Mouse (Mus musculus): ENCODE measurements around the gene Oas1g. TPM values are rescaled to one million over a fixed set of nuclear protein-coding genes. Genes with fewer than 3 reads are reported as not detected.
"Not testable (repeated sequence)": the region's sequence is repeated elsewhere in the genome, so short reads cannot be mapped to it uniquely, and the experiment has no call there.

The Oas1g gene
- polyA plus RNA-seq, 1 experiment from 2014 or later = 1.3 TPM

- H3K27me3 ChIP-seq (ENCODE audit: control insufficient read depth, insufficient read depth, low read length); H3K4me2 ChIP-seq (ENCODE audit: low read length); ATAC-seq (ENCODE audit: low FRiP score, low TSS enrichment); H3K36me3 ChIP-seq (ENCODE audit: control insufficient read depth, insufficient read depth, low read length); H3K4me1 ChIP-seq (ENCODE audit: control insufficient read depth, insufficient read depth, low read length); H3K27ac ChIP-seq (replicated peaks; ENCODE audit: low read depth, low read length); DNase-seq; H3K9me3 ChIP-seq (ENCODE audit: control insufficient read depth, low read length); H3K9ac ChIP-seq (replicated peaks; ENCODE audit: low read length); H3K4me3 ChIP-seq (replicated peaks; ENCODE audit: low read depth, low read length): not testable (repeated sequence)
- 95% methylated on average over 4 of the region's 4 CpGs for WGBS
These were observed 6.5 kb upstream of the Oas1g start for GRCm38 (mm10) chr5:120893866-120894265.

- Histone ChIP-seq H3K27me3 (ENCODE audit: control insufficient read depth, insufficient read depth, low read length) (no peaks in the 10 kb centered on the region), H3K27ac (replicated peaks; ENCODE audit: low read depth, low read length) (no peak overlapping the region), H3K4me2 (ENCODE audit: low read length) (no peak overlapping the region), H3K36me3 (ENCODE audit: control insufficient read depth, insufficient read depth, low read length) (no peaks in the 10 kb centered on the region), H3K9me3 (ENCODE audit: control insufficient read depth, low read length) (no peaks in the 10 kb centered on the region), H3K4me1 (ENCODE audit: control insufficient read depth, insufficient read depth, low read length) (no peaks in the 10 kb centered on the region), H3K4me3 (replicated peaks; ENCODE audit: low read depth, low read length) (no peak overlapping the region), H3K9ac (replicated peaks; ENCODE audit: low read length) (no peak overlapping the region)
- 69% methylated on average over 2 of the region's 2 CpGs for WGBS
- DNase-seq = no peak
- no peak for ATAC-seq (ENCODE audit: low FRiP score, low TSS enrichment)
These were observed 4.8 kb upstream of the Oas1g start for GRCm38 (mm10) chr5:120892243-120892660.

- H3K4me3 ChIP-seq (replicated peaks; ENCODE audit: low read depth, low read length); H3K9ac ChIP-seq (replicated peaks; ENCODE audit: low read length); DNase-seq; H3K27me3 ChIP-seq (ENCODE audit: control insufficient read depth, insufficient read depth, low read length); H3K4me2 ChIP-seq (ENCODE audit: low read length); H3K4me1 ChIP-seq (ENCODE audit: control insufficient read depth, insufficient read depth, low read length); H3K36me3 ChIP-seq (ENCODE audit: control insufficient read depth, insufficient read depth, low read length); H3K27ac ChIP-seq (replicated peaks; ENCODE audit: low read depth, low read length); ATAC-seq (ENCODE audit: low FRiP score, low TSS enrichment); H3K9me3 ChIP-seq (ENCODE audit: control insufficient read depth, low read length): not testable (repeated sequence)
- WGBS = 88% methylated on average over 2 of the region's 2 CpGs
These were observed 4.3 kb upstream of the Oas1g start for GRCm38 (mm10) chr5:120891566-120892242.

- no peak overlapping the region for H3K4me3 ChIP-seq (replicated peaks; ENCODE audit: low read depth, low read length)
- DNase-seq (no peak), ATAC-seq (ENCODE audit: low FRiP score, low TSS enrichment) (no peak)
- H3K9me3 ChIP-seq (ENCODE audit: control insufficient read depth, low read length) = no peaks in the 10 kb centered on the region
- 41% methylated on average over 3 of the region's 3 CpGs for WGBS
- H3K27me3 ChIP-seq (ENCODE audit: control insufficient read depth, insufficient read depth, low read length) = no peaks in the 10 kb centered on the region
- no peaks in the 10 kb centered on the region for H3K4me1 ChIP-seq (ENCODE audit: control insufficient read depth, insufficient read depth, low read length)
- H3K9ac ChIP-seq (replicated peaks; ENCODE audit: low read length) = no peak overlapping the region
- no peak overlapping the region for H3K27ac ChIP-seq (replicated peaks; ENCODE audit: low read depth, low read length)
- no peak overlapping the region for H3K4me2 ChIP-seq (ENCODE audit: low read length)
- H3K36me3 ChIP-seq (ENCODE audit: control insufficient read depth, insufficient read depth, low read length) = no peaks in the 10 kb centered on the region
These were observed 3.6 kb upstream of the Oas1g start for GRCm38 (mm10) chr5:120890991-120891390.

- ATAC-seq (ENCODE audit: low FRiP score, low TSS enrichment) (no peak), DNase-seq (no peak)
- 82% methylated on average over 2 of the region's 2 CpGs for WGBS
These were observed 2.6 kb upstream of the Oas1g start for GRCm38 (mm10) chr5:120890026-120890425.

GRCm38 (mm10) chr5:120888294-120888815 is 942 bp upstream of the Oas1g start:
- H3K27ac ChIP-seq (replicated peaks; ENCODE audit: low read depth, low read length); H3K4me2 ChIP-seq (ENCODE audit: low read length); H3K9ac ChIP-seq (replicated peaks; ENCODE audit: low read length); ATAC-seq (ENCODE audit: low FRiP score, low TSS enrichment); H3K9me3 ChIP-seq (ENCODE audit: control insufficient read depth, low read length); H3K36me3 ChIP-seq (ENCODE audit: control insufficient read depth, insufficient read depth, low read length); H3K27me3 ChIP-seq (ENCODE audit: control insufficient read depth, insufficient read depth, low read length); H3K4me1 ChIP-seq (ENCODE audit: control insufficient read depth, insufficient read depth, low read length); H3K4me3 ChIP-seq (replicated peaks; ENCODE audit: low read depth, low read length); DNase-seq: not testable (repeated sequence)
- WGBS = 46% methylated on average over 4 of the region's 4 CpGs

More at GRCm38 (mm10) chr5:120890026-120890425, 2.6 kb upstream of the Oas1g start:
- no peak overlapping the region for H3K4me3 ChIP-seq (replicated peaks; ENCODE audit: low read depth, low read length)
- no peaks in the 10 kb centered on the region for H3K27me3 ChIP-seq (ENCODE audit: control insufficient read depth, insufficient read depth, low read length)
- H3K4me2 ChIP-seq (ENCODE audit: low read length) = no peak overlapping the region
- no peaks in the 10 kb centered on the region for H3K36me3 ChIP-seq (ENCODE audit: control insufficient read depth, insufficient read depth, low read length)
- H3K27ac ChIP-seq (replicated peaks; ENCODE audit: low read depth, low read length) = no peak overlapping the region
- no peaks in the 10 kb centered on the region for H3K9me3 ChIP-seq (ENCODE audit: control insufficient read depth, low read length)
- H3K9ac ChIP-seq (replicated peaks; ENCODE audit: low read length) = no peak overlapping the region
- H3K4me1 ChIP-seq (ENCODE audit: control insufficient read depth, insufficient read depth, low read length) = no peaks in the 10 kb centered on the region

GRCm38 (mm10) chr5:120887831-120888230 is 418 bp upstream of the Oas1g start:
- no peak overlapping the region for H3K4me2 ChIP-seq (ENCODE audit: low read length)
- H3K27ac ChIP-seq (replicated peaks; ENCODE audit: low read depth, low read length) = no peak overlapping the region
- no peaks in the 10 kb centered on the region for H3K36me3 ChIP-seq (ENCODE audit: control insufficient read depth, insufficient read depth, low read length)
- no peak overlapping the region for H3K9ac ChIP-seq (replicated peaks; ENCODE audit: low read length)
- H3K4me1 ChIP-seq (ENCODE audit: control insufficient read depth, insufficient read depth, low read length) = no peaks in the 10 kb centered on the region
- H3K9me3 ChIP-seq (ENCODE audit: control insufficient read depth, low read length) = no peaks in the 10 kb centered on the region
- ATAC-seq (ENCODE audit: low FRiP score, low TSS enrichment) = no peak
- no peaks in the 10 kb centered on the region for H3K27me3 ChIP-seq (ENCODE audit: control insufficient read depth, insufficient read depth, low read length)
- no peak for DNase-seq
- no peak overlapping the region for H3K4me3 ChIP-seq (replicated peaks; ENCODE audit: low read depth, low read length)
- 62% methylated on average over 6 of the region's 6 CpGs for WGBS

GRCm38 (mm10) chr5:120881681-120882080 is 5.7 kb downstream of the Oas1g start:
- H3K4me1 ChIP-seq (ENCODE audit: control insufficient read depth, insufficient read depth, low read length); H3K27me3 ChIP-seq (ENCODE audit: control insufficient read depth, insufficient read depth, low read length); H3K9me3 ChIP-seq (ENCODE audit: control insufficient read depth, low read length); H3K4me2 ChIP-seq (ENCODE audit: low read length); H3K36me3 ChIP-seq (ENCODE audit: control insufficient read depth, insufficient read depth, low read length); ATAC-seq (ENCODE audit: low FRiP score, low TSS enrichment); DNase-seq; H3K4me3 ChIP-seq (replicated peaks; ENCODE audit: low read depth, low read length); H3K27ac ChIP-seq (replicated peaks; ENCODE audit: low read depth, low read length); H3K9ac ChIP-seq (replicated peaks; ENCODE audit: low read length): not testable (repeated sequence)
- 93% methylated on average over 6 of the region's 6 CpGs for WGBS

GRCm38 (mm10) chr5:120878803-120879202 is 8.6 kb downstream of the Oas1g start:
- not testable (repeated sequence) for H3K4me1 ChIP-seq (ENCODE audit: control insufficient read depth, insufficient read depth, low read length); H3K36me3 ChIP-seq (ENCODE audit: control insufficient read depth, insufficient read depth, low read length); ATAC-seq (ENCODE audit: low FRiP score, low TSS enrichment); H3K27me3 ChIP-seq (ENCODE audit: control insufficient read depth, insufficient read depth, low read length); H3K4me3 ChIP-seq (replicated peaks; ENCODE audit: low read depth, low read length); H3K9ac ChIP-seq (replicated peaks; ENCODE audit: low read length); H3K9me3 ChIP-seq (ENCODE audit: control insufficient read depth, low read length); H3K4me2 ChIP-seq (ENCODE audit: low read length); H3K27ac ChIP-seq (replicated peaks; ENCODE audit: low read depth, low read length); DNase-seq
- 59% methylated on average over 2 of the region's 2 CpGs for WGBS
